Mouse (Mus musculus): ENCODE results near the gene Rpa1. TPM values are rescaled to one million over a fixed set of nuclear protein-coding genes. Genes with fewer than 3 reads are reported as not detected.

Gene Rpa1
- polyA plus RNA-seq, 1 experiment from 2014 or later, result 154 TPM

- WGBS, result 67% methylated on average over 14 of the region's 14 CpGs
- no peak overlapping the region for H3K27ac ChIP-seq (replicated peaks; ENCODE audit: low read depth, low read length)
- no peak for ATAC-seq (ENCODE audit: insufficient number of reproducible peaks, low FRiP score, low TSS enrichment, low read depth)
These were observed 29.5 kb downstream of the Rpa1 start for GRCm38 (mm10) chr11:75318351-75319221.

DNA sequence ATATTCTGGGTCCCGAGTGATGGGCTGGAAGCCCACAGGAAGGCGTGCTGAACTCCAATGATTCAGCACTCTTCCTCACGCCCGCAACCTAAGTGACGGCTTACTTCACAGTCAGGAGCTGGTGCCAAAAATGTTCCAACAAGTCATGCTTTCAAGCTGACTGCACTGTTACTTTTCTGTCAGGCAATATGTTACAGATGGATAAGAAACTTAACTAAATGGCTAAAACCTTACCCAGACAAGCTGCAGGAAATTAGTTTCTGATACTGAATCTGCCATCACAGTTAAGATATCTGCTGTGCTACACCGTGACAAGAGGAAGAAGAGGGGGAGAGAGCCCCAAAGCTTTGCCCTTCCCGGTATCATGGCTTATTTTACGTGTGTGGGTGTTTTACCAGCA lies 34.3 kb downstream of the Rpa1 start:
- H3K27me3 ChIP-seq (ENCODE audit: control insufficient read depth, insufficient read depth, low read length), result no peaks in the 10 kb centered on the region
- ATAC-seq (ENCODE audit: insufficient number of reproducible peaks, low FRiP score, low TSS enrichment, low read depth), result no peak
- WGBS, result 93% methylated on average over 8 of the region's 8 CpGs
- H3K9me3 ChIP-seq (ENCODE audit: control insufficient read depth, low read length), result no peaks in the 10 kb centered on the region
- no peak for DNase-seq (ENCODE audit: low spot score)
- peaks cover 30% of the 10 kb centered on the region for H3K36me3 ChIP-seq (ENCODE audit: control insufficient read depth, insufficient read depth, low read length)
- no peaks in the 10 kb centered on the region for H3K4me1 ChIP-seq (ENCODE audit: control insufficient read depth, insufficient read depth, low read length)
- no peak overlapping the region for H3K4me3 ChIP-seq (ENCODE audit: low read depth, low read length)
- no peak overlapping the region for H3K9ac ChIP-seq (ENCODE audit: low read length)
- H3K27ac ChIP-seq (replicated peaks; ENCODE audit: low read depth, low read length), result no peak overlapping the region
- no peak overlapping the region for H3K4me2 ChIP-seq (ENCODE audit: low read depth, severe bottlenecking)

More at GRCm38 (mm10) chr11:75318351-75319221, 29.5 kb downstream of the Rpa1 start:
- no peak overlapping the region for H3K4me3 ChIP-seq (ENCODE audit: low read depth, low read length)
- no peak overlapping the region for H3K4me2 ChIP-seq (ENCODE audit: low read depth, severe bottlenecking)
- no peak for DNase-seq (ENCODE audit: low spot score)
- H3K4me1 ChIP-seq (ENCODE audit: control insufficient read depth, insufficient read depth, low read length), result no peaks in the 10 kb centered on the region
- no peak overlapping the region for H3K9ac ChIP-seq (ENCODE audit: low read length)
- peaks cover 12% of the 10 kb centered on the region for H3K36me3 ChIP-seq (ENCODE audit: control insufficient read depth, insufficient read depth, low read length)
- H3K9me3 ChIP-seq (ENCODE audit: control insufficient read depth, low read length), result no peaks in the 10 kb centered on the region
- no peaks in the 10 kb centered on the region for H3K27me3 ChIP-seq (ENCODE audit: control insufficient read depth, insufficient read depth, low read length)

- peaks cover 34% of the 10 kb centered on the region for H3K36me3 ChIP-seq (ENCODE audit: control insufficient read depth, insufficient read depth, low read length)
- no peaks in the 10 kb centered on the region for H3K9me3 ChIP-seq (ENCODE audit: control insufficient read depth, low read length)
- no peak overlapping the region for H3K27ac ChIP-seq (replicated peaks; ENCODE audit: low read depth, low read length)
- H3K27me3 ChIP-seq (ENCODE audit: control insufficient read depth, insufficient read depth, low read length), result no peaks in the 10 kb centered on the region
- H3K4me2 ChIP-seq (ENCODE audit: low read depth, severe bottlenecking), result no peak overlapping the region
- DNase-seq (ENCODE audit: low spot score) (no peak), ATAC-seq (ENCODE audit: insufficient number of reproducible peaks, low FRiP score, low TSS enrichment, low read depth) (no peak)
- H3K4me3 ChIP-seq (ENCODE audit: low read depth, low read length), result no peak overlapping the region
- H3K4me1 ChIP-seq (ENCODE audit: control insufficient read depth, insufficient read depth, low read length), result no peaks in the 10 kb centered on the region
- no peak overlapping the region for H3K9ac ChIP-seq (ENCODE audit: low read length)
- WGBS, result 90% methylated on average over 6 of the region's 6 CpGs
These were observed 36.4 kb downstream of the Rpa1 start for GRCm38 (mm10) chr11:75311751-75312150.

DNA sequence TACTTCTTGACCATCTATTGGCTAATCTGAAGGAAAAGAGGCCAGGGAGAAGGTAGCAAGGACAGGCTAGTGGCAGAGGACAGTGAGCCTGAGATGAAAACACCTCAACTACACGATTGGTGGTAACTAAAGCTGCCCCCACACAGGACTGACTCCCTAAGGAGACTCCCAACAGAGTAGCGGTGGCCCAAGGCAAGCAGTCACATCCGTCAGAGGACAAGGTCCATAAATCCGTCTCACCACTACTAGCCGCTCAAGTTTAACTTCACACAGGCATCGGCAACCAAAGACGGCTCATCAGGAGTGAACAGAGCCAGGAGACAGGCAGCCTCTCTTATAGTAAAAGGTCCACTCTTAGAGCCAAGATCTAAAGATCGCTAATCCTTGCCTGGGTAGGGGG lies 37.3 kb downstream of the Rpa1 start:
- Histone ChIP-seq H3K4me1 (ENCODE audit: control insufficient read depth, insufficient read depth, low read length) (no peaks in the 10 kb centered on the region), H3K9me3 (ENCODE audit: control insufficient read depth, low read length) (no peaks in the 10 kb centered on the region), H3K4me2 (ENCODE audit: low read depth, severe bottlenecking) (no peak overlapping the region), H3K27me3 (ENCODE audit: control insufficient read depth, insufficient read depth, low read length) (no peaks in the 10 kb centered on the region), H3K36me3 (ENCODE audit: control insufficient read depth, insufficient read depth, low read length) (peaks cover 33% of the 10 kb centered on the region), H3K4me3 (ENCODE audit: low read depth, low read length) (no peak overlapping the region), H3K27ac (replicated peaks; ENCODE audit: low read depth, low read length) (no peak overlapping the region), H3K9ac (ENCODE audit: low read length) (no peak overlapping the region)
- DNase-seq (ENCODE audit: low spot score), result no peak
- WGBS, result 73% methylated on average over 8 of the region's 8 CpGs
- ATAC-seq (ENCODE audit: insufficient number of reproducible peaks, low FRiP score, low TSS enrichment, low read depth), result no peak

GRCm38 (mm10) chr11:75308650-75309049 lies 39.5 kb downstream of the Rpa1 start:
- Histone ChIP-seq H3K9me3 (ENCODE audit: control insufficient read depth, low read length) (no peaks in the 10 kb centered on the region), H3K27ac (replicated peaks; ENCODE audit: low read depth, low read length) (no peak overlapping the region), H3K27me3 (ENCODE audit: control insufficient read depth, insufficient read depth, low read length) (no peaks in the 10 kb centered on the region), H3K9ac (ENCODE audit: low read length) (no peak overlapping the region), H3K36me3 (ENCODE audit: control insufficient read depth, insufficient read depth, low read length) (peaks cover 35% of the 10 kb centered on the region), H3K4me3 (ENCODE audit: low read depth, low read length) (no peak overlapping the region), H3K4me1 (ENCODE audit: control insufficient read depth, insufficient read depth, low read length) (no peaks in the 10 kb centered on the region), H3K4me2 (ENCODE audit: low read depth, severe bottlenecking) (no peak overlapping the region)
- 93% methylated on average over 4 of the region's 4 CpGs for WGBS
- DNase-seq (ENCODE audit: low spot score) (no peak), ATAC-seq (ENCODE audit: insufficient number of reproducible peaks, low FRiP score, low TSS enrichment, low read depth) (no peak)

DNA sequence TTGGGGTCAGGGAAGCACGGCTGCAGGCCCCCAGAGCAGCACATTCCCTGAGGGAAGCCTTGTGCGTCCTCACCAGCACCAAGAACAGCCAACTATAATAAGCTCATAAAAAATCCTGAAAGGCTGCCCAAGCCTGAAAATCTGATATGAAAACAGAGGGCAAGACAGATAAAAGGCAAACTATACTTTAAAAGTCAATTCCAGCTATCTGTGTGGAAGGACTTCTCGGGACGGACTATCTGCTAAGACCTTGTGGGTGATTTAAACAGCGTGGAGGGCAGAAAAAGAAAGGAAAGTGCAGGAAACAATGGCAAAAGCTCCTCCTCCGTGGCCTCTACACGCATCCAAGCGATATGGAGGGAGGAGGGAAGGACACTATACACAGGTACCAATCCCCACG lies 43.3 kb downstream of the Rpa1 start:
- no peak overlapping the region for H3K27ac ChIP-seq (replicated peaks; ENCODE audit: low read depth, low read length)
- ATAC-seq (ENCODE audit: insufficient number of reproducible peaks, low FRiP score, low TSS enrichment, low read depth), result no peak
- 89% methylated on average over 9 of the region's 9 CpGs for WGBS

DNA sequence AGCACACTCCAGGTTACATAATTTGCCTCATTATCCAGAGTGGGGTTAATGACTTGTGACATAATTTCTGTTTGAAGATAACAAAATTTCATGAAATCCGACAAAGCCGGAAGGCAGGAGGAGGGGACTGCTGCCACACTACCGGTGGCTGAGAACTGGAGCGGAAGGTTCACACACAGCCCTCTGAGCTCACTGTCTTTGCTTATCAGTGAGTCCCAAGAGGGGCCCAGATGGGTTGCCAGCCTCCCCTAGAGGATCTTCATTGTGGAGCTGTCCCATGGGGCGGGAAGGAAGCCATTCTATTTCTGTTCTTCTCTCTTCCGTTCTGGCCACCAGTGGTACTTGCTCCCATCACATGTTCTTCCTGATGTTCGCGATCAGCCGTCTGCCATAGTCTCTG lies 47.2 kb downstream of the Rpa1 start:
- 93% methylated on average over 9 of the region's 9 CpGs for WGBS
- H3K4me2 ChIP-seq (ENCODE audit: low read depth, severe bottlenecking), result no peak overlapping the region
- no peak overlapping the region for H3K27ac ChIP-seq (replicated peaks; ENCODE audit: low read depth, low read length)
- H3K36me3 ChIP-seq (ENCODE audit: control insufficient read depth, insufficient read depth, low read length), result peaks cover 20% of the 10 kb centered on the region
- no peaks in the 10 kb centered on the region for H3K27me3 ChIP-seq (ENCODE audit: control insufficient read depth, insufficient read depth, low read length)
- DNase-seq (ENCODE audit: low spot score) (no peak), ATAC-seq (ENCODE audit: insufficient number of reproducible peaks, low FRiP score, low TSS enrichment, low read depth) (no peak)
- H3K9me3 ChIP-seq (ENCODE audit: control insufficient read depth, low read length), result no peaks in the 10 kb centered on the region
- H3K4me1 ChIP-seq (ENCODE audit: control insufficient read depth, insufficient read depth, low read length), result no peaks in the 10 kb centered on the region
- no peak overlapping the region for H3K4me3 ChIP-seq (ENCODE audit: low read depth, low read length)
- no peak overlapping the region for H3K9ac ChIP-seq (ENCODE audit: low read length)

More for the DNA sequence above, 43.3 kb downstream of the Rpa1 start:
- peaks cover 35% of the 10 kb centered on the region for H3K36me3 ChIP-seq (ENCODE audit: control insufficient read depth, insufficient read depth, low read length)
- H3K27me3 ChIP-seq (ENCODE audit: control insufficient read depth, insufficient read depth, low read length), result no peaks in the 10 kb centered on the region
- no peaks in the 10 kb centered on the region for H3K4me1 ChIP-seq (ENCODE audit: control insufficient read depth, insufficient read depth, low read length)
- no peak overlapping the region for H3K4me3 ChIP-seq (ENCODE audit: low read depth, low read length)
- no peak for DNase-seq (ENCODE audit: low spot score)
- no peak overlapping the region for H3K9ac ChIP-seq (ENCODE audit: low read length)
- no peak overlapping the region for H3K4me2 ChIP-seq (ENCODE audit: low read depth, severe bottlenecking)
- H3K9me3 ChIP-seq (ENCODE audit: control insufficient read depth, low read length), result no peaks in the 10 kb centered on the region

DNA sequence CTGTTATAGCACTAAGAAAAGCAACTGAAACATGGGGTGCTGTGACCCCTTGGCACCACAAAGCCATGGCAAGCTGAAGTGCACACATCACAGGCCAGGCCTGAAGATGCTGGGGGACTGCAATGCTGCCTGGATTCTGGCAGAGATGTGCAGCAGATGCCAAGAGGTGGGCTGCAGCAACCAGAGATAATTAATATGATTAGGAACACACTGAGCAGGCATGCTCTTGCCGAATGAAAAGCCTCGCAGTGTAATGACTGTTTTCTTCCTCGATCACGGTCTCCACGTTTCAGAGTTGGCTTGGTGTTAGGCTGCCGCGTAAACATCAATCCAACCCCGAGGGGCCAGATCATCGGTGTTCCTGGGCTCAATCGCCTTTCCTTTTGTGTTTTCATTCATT lies 48.3 kb downstream of the Rpa1 start:
- H3K27ac ChIP-seq (replicated peaks; ENCODE audit: low read depth, low read length), result no peak overlapping the region
- H3K4me1 ChIP-seq (ENCODE audit: control insufficient read depth, insufficient read depth, low read length), result no peaks in the 10 kb centered on the region
- peaks cover 15% of the 10 kb centered on the region; the same call in 1 of the 2 replicates for H3K36me3 ChIP-seq (ENCODE audit: control insufficient read depth, insufficient read depth, low read length)
- DNase-seq (ENCODE audit: low spot score) (no peak), ATAC-seq (ENCODE audit: insufficient number of reproducible peaks, low FRiP score, low TSS enrichment, low read depth) (no peak)
- H3K27me3 ChIP-seq (ENCODE audit: control insufficient read depth, insufficient read depth, low read length), result no peaks in the 10 kb centered on the region
- no peaks in the 10 kb centered on the region for H3K9me3 ChIP-seq (ENCODE audit: control insufficient read depth, low read length)
- no peak overlapping the region for H3K9ac ChIP-seq (ENCODE audit: low read length)
- H3K4me3 ChIP-seq (ENCODE audit: low read depth, low read length), result no peak overlapping the region
- WGBS, result 87% methylated on average over 10 of the region's 10 CpGs
- H3K4me2 ChIP-seq (ENCODE audit: low read depth, severe bottlenecking), result no peak overlapping the region
